Mouse (Mus musculus) lung, postnatal 25 days (tissue): ENCODE measurements at regions not wholly inside any gene's neighbourhood (a gene's known extent, or its start where the extent isn't known, plus 50 kb on each side); places are given as distances from the start of the nearest gene placed in this dataset.

Experiments
- DNase-seq: peaks from one replicate; pipeline ENCODE4 v3.0.0; 2022; ENCODE audit warnings: low spot score

DNA sequence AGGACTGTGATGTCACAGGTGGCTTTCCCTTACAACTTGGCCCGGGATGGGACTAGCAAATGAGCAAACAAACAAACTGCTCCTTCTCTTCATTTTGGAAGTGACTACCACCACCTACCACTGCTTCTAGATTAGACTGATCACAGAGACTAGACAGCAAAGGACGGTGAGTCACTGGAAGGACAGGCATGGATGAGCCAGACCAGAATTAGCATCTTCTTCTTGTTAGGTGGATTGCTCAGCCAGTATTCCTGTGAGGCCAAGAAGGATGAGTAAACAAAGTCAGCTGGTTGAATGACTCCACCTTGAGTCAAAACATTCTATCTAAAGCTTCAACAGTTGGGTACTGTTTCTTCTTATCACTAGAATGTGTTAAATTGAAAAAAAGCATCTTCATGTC lies 385.1 kb upstream of the Mon1b start:
- no peak for DNase-seq

- no peak for DNase-seq
These were observed 381.3 kb upstream of the Mon1b start for GRCm38 (mm10) chr8:113254076-113254475.

- no peak for DNase-seq
These were observed 375.9 kb upstream of the Mon1b start for GRCm38 (mm10) chr8:113259477-113259876.

GRCm38 (mm10) chr8:113263296-113263695 lies 372.1 kb upstream of the Mon1b start:
- DNase-seq = no peak

- no peak for DNase-seq
These were observed 364.1 kb upstream of the Mon1b start for GRCm38 (mm10) chr8:113271262-113271661.

- DNase-seq = no peak
These were observed 335.0 kb upstream of the Mon1b start for GRCm38 (mm10) chr8:113300273-113300843.

DNA sequence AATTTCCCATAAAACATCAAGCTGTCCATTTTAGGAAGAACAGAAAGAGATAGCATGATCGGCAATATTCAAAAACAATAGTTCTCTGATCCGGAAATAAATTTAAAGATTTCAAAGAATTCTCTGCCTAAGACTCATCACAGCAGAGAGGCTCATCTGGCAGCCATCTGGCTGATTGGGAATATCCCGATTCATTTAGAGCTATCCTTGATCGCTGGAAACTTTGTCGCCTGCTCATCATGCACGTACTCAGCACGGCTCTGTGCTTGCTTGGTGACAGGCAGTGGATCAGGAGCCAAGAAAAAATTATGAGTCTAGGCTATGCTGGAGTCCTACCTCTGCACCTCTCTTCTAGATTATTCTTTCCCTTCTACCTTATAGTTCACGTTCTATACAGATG lies 332.0 kb upstream of the Mon1b start:
- no peak for DNase-seq

DNA sequence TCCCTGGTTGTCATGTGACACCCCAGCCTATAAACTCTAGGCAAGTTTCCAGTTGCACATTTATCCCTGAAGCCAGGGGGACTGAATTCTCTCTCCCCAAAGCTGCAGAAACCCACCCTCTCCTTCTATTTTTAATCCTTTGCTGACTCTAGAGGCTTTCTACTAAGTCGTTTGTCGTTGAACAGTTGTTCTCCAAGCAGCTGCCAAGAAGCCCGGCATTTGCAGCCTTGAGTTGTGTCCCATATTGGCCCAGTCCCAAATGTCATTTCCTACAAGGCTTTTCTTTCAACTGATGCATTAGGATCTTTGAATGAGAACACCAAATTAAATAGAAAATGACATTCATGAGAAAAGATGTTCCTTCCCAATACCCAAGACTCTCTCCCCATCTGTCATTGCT lies 318.2 kb upstream of the Mon1b start:
- DNase-seq = no peak

DNA sequence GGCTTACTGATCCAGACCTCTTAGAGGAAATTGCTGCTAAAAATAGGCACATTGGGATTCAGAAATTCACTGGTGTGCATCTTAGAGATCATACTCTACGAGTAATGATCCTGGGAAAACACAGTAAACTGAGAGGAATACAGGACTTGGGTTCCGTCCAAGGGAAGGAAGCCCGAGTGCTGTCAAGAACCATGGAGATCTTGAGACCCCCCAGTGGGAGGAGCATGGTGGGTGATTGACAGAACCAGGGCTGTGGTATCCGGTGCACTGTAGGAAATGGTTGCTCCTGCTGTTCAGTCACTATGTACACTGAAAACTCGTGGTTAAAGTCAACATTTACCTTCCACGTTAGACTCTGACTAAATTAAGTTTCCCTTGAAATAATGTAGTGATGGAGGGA lies 303.8 kb upstream of the Mon1b start:
- DNase-seq = no peak

GRCm38 (mm10) chr8:113341306-113341705 lies 294.1 kb upstream of the Mon1b start:
- DNase-seq = no peak

- peak; percentile 14 for DNase-seq
These were observed 273.5 kb upstream of the Mon1b start for GRCm38 (mm10) chr8:113361900-113362299.

DNA sequence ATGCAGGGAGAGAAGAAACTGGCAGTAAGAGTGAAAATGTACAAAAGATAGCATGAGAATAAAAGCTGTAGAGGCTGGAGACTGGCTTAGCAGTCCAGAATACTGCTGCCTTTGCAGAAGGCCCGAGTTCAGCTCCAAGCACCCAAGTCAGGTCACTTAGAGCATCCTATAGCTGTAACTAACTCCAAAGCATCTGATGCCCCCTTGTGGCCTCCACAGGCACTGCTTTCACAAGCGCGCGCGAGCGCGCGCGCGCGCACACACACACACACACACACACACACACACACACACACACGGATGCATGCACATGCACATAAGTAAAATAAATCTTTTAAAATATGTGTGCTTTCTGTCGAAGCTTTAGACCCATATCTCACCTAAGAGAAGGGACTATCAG lies 271.2 kb upstream of the Mon1b start:
- no peak for DNase-seq

- no peak for DNase-seq
These were observed 251.9 kb upstream of the Mon1b start for GRCm38 (mm10) chr8:113383517-113383916.

DNA sequence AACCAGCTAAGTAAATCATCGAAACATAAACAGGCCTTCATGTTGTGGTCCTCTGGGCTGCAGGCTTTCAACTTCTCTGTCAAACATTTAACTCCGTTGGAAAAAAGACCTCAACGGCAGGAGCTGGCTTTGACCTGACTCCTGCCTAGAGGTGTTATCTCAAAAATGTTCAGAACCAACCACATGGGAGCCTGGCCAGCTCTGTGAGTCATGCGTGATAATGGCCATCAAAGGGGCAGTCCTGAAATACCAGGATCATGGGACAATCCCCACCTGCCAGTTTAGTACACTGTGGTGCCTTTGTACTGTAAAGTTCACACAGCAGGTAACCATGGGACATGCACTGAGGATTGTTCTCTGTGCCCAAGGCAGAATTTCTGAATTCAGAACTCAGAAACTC lies 251.4 kb upstream of the Mon1b start:
- peak; percentile 10 for DNase-seq

DNA sequence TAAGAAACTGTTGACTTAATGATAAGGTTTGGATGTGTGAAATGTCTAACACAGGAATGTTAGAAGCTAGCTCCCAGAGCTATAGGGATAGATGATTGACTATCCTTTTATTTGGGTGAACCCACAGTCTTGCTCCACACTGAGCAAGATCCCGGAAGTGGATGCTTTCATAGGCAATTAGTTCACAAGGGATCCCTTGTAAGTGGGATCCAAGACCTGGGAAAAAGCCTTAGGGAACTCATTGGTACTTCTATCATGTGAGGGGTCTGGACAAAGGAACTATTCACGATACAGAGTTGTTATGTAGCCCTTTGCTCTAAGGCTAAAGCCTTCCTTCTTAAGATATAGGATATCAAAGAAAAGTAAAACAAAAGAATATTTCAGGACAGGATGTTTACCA lies 245.9 kb upstream of the Mon1b start:
- DNase-seq = no peak

DNA sequence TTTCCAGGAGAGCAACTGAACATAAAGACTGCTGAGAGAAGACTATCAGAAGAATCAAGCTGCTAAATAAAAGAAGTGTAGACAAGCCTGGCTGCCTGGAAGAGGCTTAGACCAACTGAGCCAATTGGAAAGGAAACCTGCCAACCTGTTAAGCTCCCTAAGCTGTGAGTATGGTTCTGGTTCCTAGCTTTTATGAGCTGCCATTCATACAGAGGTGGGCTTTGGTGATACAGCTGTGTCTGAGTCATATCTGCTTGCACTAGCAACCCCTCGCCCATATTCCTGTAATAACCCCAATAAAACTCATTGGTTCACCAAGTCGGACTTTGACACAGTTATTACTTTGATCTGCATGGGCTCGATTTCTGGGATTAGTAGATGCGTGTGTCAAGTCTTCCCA lies 245.3 kb upstream of the Mon1b start:
- no peak for DNase-seq

DNA sequence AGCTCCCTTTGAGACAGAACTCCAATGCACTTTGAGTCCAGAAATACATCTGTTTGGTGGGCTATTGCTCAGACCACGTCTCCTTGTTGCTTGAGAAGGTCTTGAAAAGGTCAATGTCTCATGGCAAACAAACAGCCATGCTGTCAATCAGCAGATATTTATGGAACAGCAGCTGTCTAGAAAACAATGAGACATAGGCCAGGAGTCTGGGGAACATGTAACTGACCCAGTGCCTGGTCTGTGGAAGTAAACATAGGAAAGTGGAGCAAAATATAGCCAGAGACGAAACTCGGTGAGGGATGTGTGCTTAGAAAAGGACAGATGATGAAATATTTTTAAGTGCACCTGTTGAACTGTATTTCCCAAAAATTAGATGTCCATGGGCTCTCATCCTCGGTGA lies 241.1 kb upstream of the Mon1b start:
- no peak for DNase-seq

- DNase-seq = no peak
These were observed 230.2 kb upstream of the Mon1b start for GRCm38 (mm10) chr8:113405158-113405557.

DNA sequence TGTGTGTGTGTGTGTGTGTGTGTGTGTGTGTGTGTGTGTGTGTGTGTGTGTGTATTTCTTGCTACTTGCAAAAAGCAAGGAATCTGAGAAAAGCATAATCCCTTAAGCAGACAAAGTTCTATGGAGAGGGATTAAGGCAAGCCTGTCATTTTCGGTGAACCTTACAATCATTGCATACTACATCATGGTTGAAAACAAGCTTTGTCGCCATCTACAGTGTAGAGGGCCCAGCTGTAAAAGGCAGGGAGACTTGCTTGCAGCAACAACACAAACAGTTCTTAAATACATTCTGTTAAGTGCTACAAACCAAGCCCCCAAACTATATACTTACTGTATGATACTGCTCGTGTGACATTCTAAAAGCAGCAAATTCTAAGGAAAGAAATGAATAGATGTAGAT lies 216.0 kb upstream of the Mon1b start:
- DNase-seq = no peak

GRCm38 (mm10) chr8:113422651-113423050 lies 212.7 kb upstream of the Mon1b start:
- no peak for DNase-seq

DNA sequence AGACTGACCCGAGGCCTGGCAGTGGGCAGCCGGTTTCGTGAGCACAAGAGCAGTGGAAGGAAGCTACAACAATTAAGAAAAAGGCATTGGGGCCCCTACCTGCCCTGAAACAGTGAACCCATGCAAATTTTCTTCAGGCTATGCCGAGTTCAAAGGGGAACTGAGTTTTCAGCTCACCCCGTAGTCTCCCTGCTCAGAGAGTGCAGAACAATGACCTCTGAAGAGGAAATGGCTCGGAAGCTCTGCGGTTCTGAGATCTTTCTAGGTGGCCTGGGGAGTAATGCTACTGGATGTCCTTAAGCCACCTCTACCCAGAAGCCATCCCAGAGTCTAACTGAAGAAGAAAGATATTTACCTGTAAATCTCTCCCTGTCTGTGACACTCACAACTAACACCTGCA lies 196.3 kb upstream of the Mon1b start:
- DNase-seq = no peak

DNA sequence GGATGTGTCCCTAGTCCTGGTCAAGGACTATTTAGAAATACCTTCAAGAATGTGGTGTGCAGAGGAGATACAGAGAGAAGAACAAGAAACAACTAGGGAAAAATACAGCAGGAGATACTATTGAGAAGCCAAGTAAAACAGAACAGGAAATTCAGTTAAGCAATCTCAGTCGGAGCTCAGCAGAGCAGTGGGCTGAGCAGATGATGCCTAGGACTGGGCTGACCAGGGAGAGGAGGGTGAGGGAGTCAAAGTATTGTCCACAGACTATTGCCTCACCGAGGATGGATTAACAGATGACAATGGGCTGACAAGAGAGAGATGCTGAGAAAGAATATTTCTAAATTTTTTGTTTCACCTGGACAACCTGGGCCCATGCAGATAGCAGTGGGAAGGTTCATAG lies 181.4 kb upstream of the Mon1b start:
- no peak for DNase-seq

DNA sequence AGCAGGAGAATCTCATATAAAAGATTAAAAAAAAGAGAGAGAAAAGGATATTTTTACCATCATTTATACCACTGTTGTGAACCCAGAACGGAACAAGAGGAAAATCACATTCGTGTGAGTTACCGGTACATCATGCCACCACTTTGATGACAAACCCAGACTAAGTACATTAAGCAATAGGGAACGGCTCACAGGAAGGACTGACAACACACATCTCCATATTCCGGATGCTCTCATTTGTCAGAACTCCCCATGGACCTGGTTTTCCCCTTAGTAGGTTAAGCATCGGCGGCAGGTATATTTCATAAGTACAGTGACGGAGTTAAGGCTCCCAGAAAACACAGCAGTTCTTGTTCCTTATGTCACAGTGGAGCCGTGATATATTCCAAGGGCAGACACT lies 170.8 kb upstream of the Mon1b start:
- DNase-seq = no peak

DNA sequence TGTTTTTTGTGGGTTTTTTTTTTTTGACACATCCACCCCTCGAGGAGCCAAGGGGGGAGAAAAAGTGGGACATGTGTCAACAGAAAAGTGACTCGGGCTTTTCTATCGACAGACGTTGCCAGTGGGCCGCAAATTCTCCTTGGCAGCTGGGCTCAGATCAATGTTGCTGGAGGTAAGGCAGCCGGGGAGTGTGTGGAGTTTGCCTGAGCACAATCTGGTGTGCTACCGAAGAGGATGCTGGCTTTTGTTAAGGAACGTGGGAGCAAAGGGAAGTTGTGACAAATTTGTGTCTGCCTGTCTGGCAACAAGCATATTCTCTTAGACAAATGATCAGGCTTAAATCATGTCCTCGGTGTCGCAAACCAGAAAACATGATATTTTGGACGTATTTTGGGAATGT lies 170.2 kb upstream of the Mon1b start:
- DNase-seq = no peak

- no peak for DNase-seq
These were observed 168.7 kb upstream of the Mon1b start for GRCm38 (mm10) chr8:113466683-113467082.
